Mouse (Mus musculus) stomach, postnatal 0 days (tissue): ENCODE results near the gene Sirt2. TPM values are rescaled to one million over a fixed set of nuclear protein-coding genes. Genes with fewer than 3 reads are reported as not detected.
A peak's percentile ranks its signal among the peaks of the same experiment; 100 is the strongest.

ENCODE experiments used
- ATAC-seq: fragments of 200-750 bp; cut with Nextera tagmentation; 2 replicates; pipeline ENCODE4 v1.8.0; 2017; ENCODE audit not compliant: low FRiP score, low TSS enrichment
- DNase-seq: peaks from one replicate; pipeline ENCODE4 v3.0.0-alpha.2; 2016; ENCODE audit warnings: low spot score
- H3K27ac ChIP-seq: fragments of 300-500 bp; sonication (generic); replicated peaks from 2 replicates; pipeline ENCODE4 v1.5.1; 2014; ENCODE audit warnings: mild to moderate bottlenecking, control low read depth
- H3K27me3 ChIP-seq: fragments of 300-500 bp; sonication (generic); 2 replicates; pipeline ENCODE4 v1.6.1; 2014; ENCODE audit warnings: low read length; ENCODE audit not compliant: control insufficient read depth, insufficient read depth
- H3K36me3 ChIP-seq: fragments of 300-500 bp; sonication (generic); 2 replicates; pipeline ENCODE4 v1.6.1; 2014; ENCODE audit warnings: low read length, mixed read lengths; ENCODE audit not compliant: control insufficient read depth, insufficient read depth
- H3K4me1 ChIP-seq: fragments of 300-500 bp; sonication (generic); replicated peaks from 2 replicates; pipeline ENCODE4 v1.6.1; 2014; ENCODE audit warnings: antibody characterized with exemption; ENCODE audit not compliant: control insufficient read depth, insufficient read depth
- H3K4me2 ChIP-seq: fragments of 300-500 bp; sonication (generic); replicated peaks from 2 replicates; pipeline ENCODE4 v1.6.1; 2014; ENCODE audit warnings: low read depth, mild to moderate bottlenecking, control low read depth, moderate library complexity
- H3K4me3 ChIP-seq: fragments of 300-500 bp; sonication (generic); 2 replicates; pipeline ENCODE4 v1.5.1; 2014; ENCODE audit warnings: low read depth, low read length, control low read depth
- H3K9ac ChIP-seq: fragments of 300-500 bp; sonication (generic); 2 replicates; pipeline ENCODE4 v1.6.1; 2014; ENCODE audit warnings: mild to moderate bottlenecking, low read length, control low read depth, mixed read lengths
- H3K9me3 ChIP-seq: fragments of 300-500 bp; sonication (generic); 2 replicates; pipeline ENCODE4 v1.6.1; 2016; ENCODE audit warnings: low read length; ENCODE audit not compliant: control insufficient read depth
- CTCF ChIP-seq: IDR thresholded peaks from 2 replicates; pipeline ENCODE4 v1.5.1; 2016; ENCODE audit warnings: antibody characterized with exemption, low read depth, mild to moderate bottlenecking, moderate library complexity
- EP300 ChIP-seq: optimal IDR thresholded peaks from 2 replicates; pipeline ENCODE3; 2016; ENCODE audit warnings: antibody characterized with exemption
- WGBS: fragments of 180-500 bp; shearing (Covaris S2); extraction: QIAGEN DNeasy Blood & Tissue Kit; methylation state at CpG from one replicate; pipeline ENCODE4 v1.1.7; 2014; 5-methylcytosine and 5-hydroxymethylcytosine counted together
- polyA plus RNA-seq: library from polyadenylated mRNA; unstranded; fragments of >200 nt; fragmentation: Nextera tagmentation; extraction: Ambion mirVana; gene quantifications from 2 replicates; pipeline ENCODE4 v1.2.1, GENCODE M21; 2015

Gene Sirt2
- polyA plus RNA-seq, 1 experiment from 2014 or later, result 35.3 TPM

DNA sequence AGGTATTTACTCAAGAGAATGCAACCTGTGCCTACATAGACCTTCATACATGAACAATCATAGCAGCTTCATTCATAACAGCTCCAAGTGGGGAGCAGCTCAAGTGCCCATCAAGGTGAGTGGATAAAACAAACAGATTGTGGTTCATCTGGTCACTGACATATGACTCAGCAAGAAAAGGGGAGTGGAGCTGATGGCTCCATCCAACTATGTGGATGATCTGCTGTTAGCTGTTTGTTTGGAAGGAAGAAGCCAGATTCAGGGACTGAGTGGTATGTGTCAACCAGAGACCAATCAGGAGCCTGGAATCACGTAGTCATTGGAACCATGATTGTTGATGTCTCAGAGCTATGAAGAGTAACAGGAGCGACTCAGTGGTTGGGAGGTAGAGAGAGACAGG is 41.9 kb upstream of the Sirt2 start:
- Histone ChIP-seq H3K4me3 (no peak overlapping the region), H3K36me3 (no peaks in the 10 kb centered on the region), H3K9me3 (no peaks in the 10 kb centered on the region), H3K9ac (no peak overlapping the region), H3K4me2 (no peak overlapping the region), H3K4me1 (no peaks in the 10 kb centered on the region), H3K27ac (no peak overlapping the region), H3K27me3 (no peaks in the 10 kb centered on the region)
- ATAC-seq (no peak), DNase-seq (no peak)
- WGBS, result 89% methylated on average over 2 of the region's 2 CpGs
- TF ChIP-seq EP300 (no peak), CTCF (no peak)

DNA sequence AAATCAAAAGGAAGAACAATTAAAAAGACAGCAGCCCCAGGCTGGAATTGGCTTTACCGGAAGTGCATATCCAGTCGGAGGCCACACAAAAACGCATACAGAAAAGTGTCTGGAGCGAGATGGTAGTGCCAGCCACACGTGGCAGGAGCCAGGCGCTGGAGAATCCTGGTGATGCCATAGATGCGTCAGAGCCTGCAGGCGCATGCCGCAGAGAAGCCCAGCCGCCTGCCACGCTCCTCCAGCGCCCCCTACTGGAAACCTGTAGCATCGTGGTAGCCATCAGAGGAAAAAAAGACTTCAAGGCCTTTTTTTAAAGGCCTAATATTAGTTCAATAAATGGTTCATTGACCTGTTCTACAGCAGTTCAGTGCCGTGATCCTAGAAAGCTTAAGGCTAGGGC is 39.9 kb upstream of the Sirt2 start:
- peak; percentile 85 for DNase-seq
- Histone ChIP-seq H3K36me3 (no peaks in the 10 kb centered on the region), H3K9ac (no peak overlapping the region), H3K4me2 (no peak overlapping the region), H3K9me3 (no peaks in the 10 kb centered on the region), H3K4me3 (no peak overlapping the region), H3K4me1 (no peaks in the 10 kb centered on the region), H3K27ac (no peak overlapping the region), H3K27me3 (no peaks in the 10 kb centered on the region)
- ATAC-seq, result peak; percentile 77
- TF ChIP-seq CTCF (peak; percentile 97), EP300 (no peak)
- 8% methylated on average over 14 of the region's 14 CpGs for WGBS

DNA sequence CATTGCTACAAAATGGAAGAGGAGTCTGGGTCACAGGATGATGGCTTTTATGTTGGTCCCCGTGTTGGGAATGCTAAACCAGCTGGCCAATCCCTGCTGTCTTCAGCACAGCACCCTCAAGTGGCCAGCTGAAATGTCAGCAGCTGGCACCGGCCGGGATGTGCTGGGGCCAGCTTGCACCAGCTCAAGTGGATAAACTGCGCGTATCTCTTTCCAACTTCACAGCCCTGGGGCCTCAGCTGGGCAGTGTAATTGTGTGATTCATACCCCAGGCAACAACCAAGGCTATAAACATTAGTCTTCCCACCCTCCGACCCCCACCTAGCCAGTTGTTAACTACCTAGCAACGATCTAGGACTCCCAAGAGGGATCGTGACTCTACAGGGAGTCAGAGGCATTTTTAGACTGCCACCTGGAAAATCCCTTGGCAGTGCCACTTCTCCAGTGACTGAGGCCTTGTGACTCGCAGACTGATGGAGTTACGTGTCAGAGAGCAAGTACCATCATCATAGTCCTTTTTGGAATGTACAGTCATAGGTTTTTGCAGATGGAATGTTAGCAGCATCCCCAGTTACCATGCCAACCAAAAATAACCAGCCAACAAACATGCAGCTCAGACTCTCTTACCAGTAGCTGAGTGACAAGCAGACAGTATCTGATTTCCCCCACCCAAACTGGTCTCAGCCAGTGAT is 38.7 kb upstream of the Sirt2 start:
- Histone ChIP-seq H3K4me2 (no peak overlapping the region), H3K4me3 (no peak overlapping the region), H3K36me3 (no peaks in the 10 kb centered on the region), H3K9me3 (no peaks in the 10 kb centered on the region), H3K4me1 (peaks cover 4% of the 10 kb centered on the region; the same call in 1 of the 2 replicates), H3K27me3 (no peaks in the 10 kb centered on the region), H3K27ac (no peak overlapping the region), H3K9ac (no peak overlapping the region)
- WGBS, result 59% methylated on average over 10 of the region's 10 CpGs
- 0 out of 2 replicates have a peak, but pooled peaks have one; percentile 27 for ATAC-seq
- DNase-seq, result peak; percentile 33
- no peak for TF ChIP-seq EP300
- TF ChIP-seq CTCF, result peak; percentile 62

DNA sequence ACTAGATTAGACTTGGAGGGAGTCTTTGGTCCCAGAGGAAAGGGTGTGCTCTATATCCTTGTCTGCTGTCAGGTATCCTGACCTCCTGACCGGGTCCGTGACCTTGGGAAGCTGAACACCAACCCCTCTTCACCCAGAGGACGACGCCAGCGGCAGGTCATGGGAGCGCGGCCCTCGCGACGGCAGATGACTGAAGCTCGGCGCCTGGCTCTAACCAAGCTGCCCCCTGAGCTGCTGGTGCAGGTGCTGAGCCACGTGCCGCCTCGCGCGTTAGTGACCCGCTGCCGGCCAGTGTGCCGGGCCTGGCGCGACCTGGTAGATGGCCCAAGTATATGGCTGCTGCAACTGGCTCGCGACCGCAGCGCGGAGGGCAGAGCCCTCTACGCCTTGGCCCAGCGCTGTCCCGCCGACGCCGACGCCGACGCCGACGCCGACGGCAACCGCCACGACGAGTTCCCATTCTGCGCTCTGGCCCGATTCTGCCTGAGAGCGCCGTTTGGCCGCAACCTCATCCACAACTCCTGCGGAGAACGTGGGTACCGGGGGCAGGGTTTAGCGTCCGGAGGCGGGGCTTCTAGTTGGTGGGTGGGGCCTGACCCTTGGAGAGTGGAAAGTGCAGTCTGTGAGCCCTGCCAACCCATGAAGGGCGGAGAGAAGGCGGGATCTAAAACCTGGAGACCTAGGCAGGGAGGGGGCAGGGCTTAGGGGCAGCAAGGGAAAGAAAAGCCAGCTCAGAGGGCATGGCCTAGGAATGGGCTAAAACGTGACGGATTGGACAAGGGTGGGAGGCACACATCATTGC is 34.0 kb upstream of the Sirt2 start:
- H3K36me3 ChIP-seq, result no peaks in the 10 kb centered on the region; the same call in none of the 2 replicates
- peak; percentile 84 for ATAC-seq
- H3K27me3 ChIP-seq, result no peaks in the 10 kb centered on the region
- peak overlapping the region; percentile 66 for H3K4me2 ChIP-seq
- H3K9ac ChIP-seq, result peak overlapping the region; percentile 41; the same call in 1 of the 2 replicates
- no peak for TF ChIP-seq EP300
- no peak for TF ChIP-seq CTCF
- no peaks in the 10 kb centered on the region for H3K9me3 ChIP-seq
- H3K4me3 ChIP-seq, result peak overlapping the region; percentile 34
- no peak overlapping the region for H3K27ac ChIP-seq
- 7% methylated on average over 50 of the region's 58 CpGs for WGBS
- DNase-seq, result peak; percentile 88
- peaks cover 4% of the 10 kb centered on the region; the same call in 1 of the 2 replicates for H3K4me1 ChIP-seq

DNA sequence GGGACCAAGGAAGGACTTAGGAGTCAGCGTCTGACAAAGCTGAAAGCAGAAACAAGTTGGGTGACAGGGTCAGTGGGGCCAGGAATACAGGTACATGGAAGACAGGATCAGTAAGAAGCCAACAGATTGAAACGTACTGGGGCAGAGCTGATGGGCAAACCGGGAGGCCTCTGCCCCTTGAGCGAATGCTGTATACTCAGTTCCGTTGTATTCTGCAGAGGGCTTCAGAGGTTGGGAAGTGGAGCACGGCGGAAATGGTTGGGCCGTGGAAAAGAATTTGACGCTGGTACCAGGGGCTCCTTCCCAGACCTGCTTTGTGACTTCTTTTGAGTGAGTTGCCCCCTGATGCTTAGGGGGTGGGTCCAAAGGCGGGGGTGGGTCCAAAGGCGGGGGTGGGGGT is 33.3 kb upstream of the Sirt2 start:
- peak overlapping the region; percentile 66 for H3K4me2 ChIP-seq
- no peak overlapping the region for H3K9ac ChIP-seq
- ATAC-seq (peak; percentile 3; the same call in 1 of the 2 replicates), DNase-seq (no peak)
- peak overlapping the region; percentile 34; the same call in 1 of the 2 replicates for H3K4me3 ChIP-seq
- H3K27ac ChIP-seq, result no peak overlapping the region
- WGBS, result 24% methylated on average over 11 of the region's 11 CpGs
- peaks cover 4% of the 10 kb centered on the region; the same call in 1 of the 2 replicates for H3K4me1 ChIP-seq
- H3K27me3 ChIP-seq, result no peaks in the 10 kb centered on the region
- no peaks in the 10 kb centered on the region; the same call in none of the 2 replicates for H3K36me3 ChIP-seq
- TF ChIP-seq EP300, result no peak
- TF ChIP-seq CTCF, result no peak
- no peaks in the 10 kb centered on the region for H3K9me3 ChIP-seq
